Mouse (Mus musculus) gastrocnemius, adult 8-10 months (tissue): Measurements from ENCODE around the gene Nup93. TPM values are rescaled to one million over a fixed set of nuclear protein-coding genes. Genes with fewer than 3 reads are reported as not detected.

ENCODE experiments used
- DNase-seq, 2 experiments: peaks; one replicate each; pipeline ENCODE4 v3.0.0; 2022; ENCODE audit warnings: low spot score in 2 of 2
- total RNA-seq, 4 experiments: library from RNA; stranded (reverse); gene quantifications; 2 replicates each; pipeline ENCODE4 v1.2.4; 2022

Gene Nup93
- total RNA-seq, 4 experiments from 2014 or later: 9.7 to 14.2 (median 12.1) TPM

- no peak for DNase-seq
Measured at GRCm38 (mm10) chr8:94266344-94267191, 52.2 kb downstream of the Nup93 start.

- DNase-seq: no peak
Measured at GRCm38 (mm10) chr8:94268359-94268890, 54.1 kb downstream of the Nup93 start.

- no peak for DNase-seq
Measured at GRCm38 (mm10) chr8:94270309-94270708, 55.9 kb downstream of the Nup93 start.

GRCm38 (mm10) chr8:94271102-94271501, 56.7 kb downstream of the Nup93 start:
- DNase-seq: no peak

GRCm38 (mm10) chr8:94272612-94273011, 58.2 kb downstream of the Nup93 start:
- DNase-seq: no peak

GRCm38 (mm10) chr8:94273289-94273850, 59.0 kb downstream of the Nup93 start:
- DNase-seq: no peak

- DNase-seq: no peak
Measured at GRCm38 (mm10) chr8:94274030-94274429, 59.7 kb downstream of the Nup93 start.

- no peak for DNase-seq
Measured at GRCm38 (mm10) chr8:94278295-94278694, 63.9 kb downstream of the Nup93 start.

- no peak for DNase-seq
Measured at GRCm38 (mm10) chr8:94280001-94280613, 65.7 kb downstream of the Nup93 start.

- no peak for DNase-seq
Measured at GRCm38 (mm10) chr8:94282453-94282985, 68.2 kb downstream of the Nup93 start.

- DNase-seq: no peak
Measured at GRCm38 (mm10) chr8:94284204-94284603, 69.8 kb downstream of the Nup93 start.

- DNase-seq: peak; percentile 33 to 58
Measured at GRCm38 (mm10) chr8:94290606-94291005, 76.2 kb downstream of the Nup93 start.

- DNase-seq: no peak
Measured at GRCm38 (mm10) chr8:94292072-94292471, 77.7 kb downstream of the Nup93 start.

- no peak for DNase-seq
Measured at GRCm38 (mm10) chr8:94292626-94293025, 78.3 kb downstream of the Nup93 start.

GRCm38 (mm10) chr8:94295687-94296086, 81.3 kb downstream of the Nup93 start:
- DNase-seq: no peak

- DNase-seq: no peak
Measured at GRCm38 (mm10) chr8:94296312-94296991, 82.1 kb downstream of the Nup93 start.

- DNase-seq: peak; percentile 6 to 36
Measured at GRCm38 (mm10) chr8:94297101-94297500, 82.7 kb downstream of the Nup93 start.

- no peak for DNase-seq
Measured at GRCm38 (mm10) chr8:94300809-94301208, 86.4 kb downstream of the Nup93 start.

- DNase-seq: no peak
Measured at GRCm38 (mm10) chr8:94304412-94304811, 90.0 kb downstream of the Nup93 start.

GRCm38 (mm10) chr8:94306989-94307513, 92.7 kb downstream of the Nup93 start:
- no peak for DNase-seq

GRCm38 (mm10) chr8:94307652-94308051, 93.3 kb downstream of the Nup93 start:
- DNase-seq: no peak
